Mouse (Mus musculus) stomach, postnatal 0 days (tissue): ENCODE measurements at regions not wholly inside any gene's neighbourhood (a gene's known extent, or its start where the extent isn't known, plus 50 kb on each side); places are given as distances from the start of the nearest gene placed in this dataset.

ENCODE experiments used
- ATAC-seq: fragments of 200-750 bp; cut with Nextera tagmentation; 2 replicates; pipeline ENCODE4 v1.8.0; 2017; ENCODE audit not compliant: low FRiP score, low TSS enrichment
- DNase-seq: peaks from one replicate; pipeline ENCODE4 v3.0.0-alpha.2; 2016; ENCODE audit warnings: low spot score
- H3K27ac ChIP-seq: fragments of 300-500 bp; sonication (generic); replicated peaks from 2 replicates; pipeline ENCODE4 v1.5.1; 2014; ENCODE audit warnings: mild to moderate bottlenecking, control low read depth
- H3K27me3 ChIP-seq: fragments of 300-500 bp; sonication (generic); 2 replicates; pipeline ENCODE4 v1.6.1; 2014; ENCODE audit warnings: low read length; ENCODE audit not compliant: control insufficient read depth, insufficient read depth
- H3K36me3 ChIP-seq: fragments of 300-500 bp; sonication (generic); 2 replicates; pipeline ENCODE4 v1.6.1; 2014; ENCODE audit warnings: low read length, mixed read lengths; ENCODE audit not compliant: control insufficient read depth, insufficient read depth
- H3K4me1 ChIP-seq: fragments of 300-500 bp; sonication (generic); replicated peaks from 2 replicates; pipeline ENCODE4 v1.6.1; 2014; ENCODE audit warnings: antibody characterized with exemption; ENCODE audit not compliant: control insufficient read depth, insufficient read depth
- H3K4me2 ChIP-seq: fragments of 300-500 bp; sonication (generic); replicated peaks from 2 replicates; pipeline ENCODE4 v1.6.1; 2014; ENCODE audit warnings: low read depth, mild to moderate bottlenecking, control low read depth, moderate library complexity
- H3K4me3 ChIP-seq: fragments of 300-500 bp; sonication (generic); 2 replicates; pipeline ENCODE4 v1.5.1; 2014; ENCODE audit warnings: low read depth, low read length, control low read depth
- H3K9ac ChIP-seq: fragments of 300-500 bp; sonication (generic); 2 replicates; pipeline ENCODE4 v1.6.1; 2014; ENCODE audit warnings: mild to moderate bottlenecking, low read length, control low read depth, mixed read lengths
- H3K9me3 ChIP-seq: fragments of 300-500 bp; sonication (generic); 2 replicates; pipeline ENCODE4 v1.6.1; 2016; ENCODE audit warnings: low read length; ENCODE audit not compliant: control insufficient read depth
- CTCF ChIP-seq: IDR thresholded peaks from 2 replicates; pipeline ENCODE4 v1.5.1; 2016; ENCODE audit warnings: antibody characterized with exemption, low read depth, mild to moderate bottlenecking, moderate library complexity
- EP300 ChIP-seq: optimal IDR thresholded peaks from 2 replicates; pipeline ENCODE3; 2016; ENCODE audit warnings: antibody characterized with exemption
- WGBS: fragments of 180-500 bp; shearing (Covaris S2); extraction: QIAGEN DNeasy Blood & Tissue Kit; methylation state at CpG from one replicate; pipeline ENCODE4 v1.1.7; 2014; 5-methylcytosine and 5-hydroxymethylcytosine counted together

DNA sequence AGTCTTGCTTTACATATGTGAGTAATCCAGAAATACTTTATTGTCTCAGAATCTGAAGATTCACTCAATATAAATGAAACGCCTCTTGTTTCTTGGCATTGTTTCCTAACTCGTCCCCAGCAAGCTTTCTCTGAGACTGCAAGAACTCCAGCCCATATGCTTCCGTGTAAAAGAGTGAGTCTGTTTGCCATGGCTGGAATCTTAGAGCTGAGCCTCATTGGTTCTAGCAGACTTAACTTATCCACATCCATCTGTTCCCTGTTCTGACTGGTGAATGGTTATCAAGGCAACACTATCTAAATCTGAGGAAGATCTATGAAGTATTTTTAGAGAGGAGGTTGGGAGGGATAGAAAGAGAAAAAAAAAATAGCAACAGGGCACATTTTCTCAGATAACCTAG lies 59.9 kb upstream of the Arhgef26 start:
- Histone ChIP-seq H3K27me3 (no peaks in the 10 kb centered on the region), H3K4me2 (no peak overlapping the region), H3K4me1 (no peaks in the 10 kb centered on the region; the same call in 1 of the 2 replicates), H3K9me3 (no peaks in the 10 kb centered on the region), H3K4me3 (no peak overlapping the region), H3K27ac (no peak overlapping the region), H3K36me3 (no peaks in the 10 kb centered on the region), H3K9ac (no peak overlapping the region)
- DNase-seq (no peak), ATAC-seq (no peak)
- TF ChIP-seq CTCF = no peak
- no peak for TF ChIP-seq EP300
- 64% methylated on average over 3 of the region's 3 CpGs for WGBS

DNA sequence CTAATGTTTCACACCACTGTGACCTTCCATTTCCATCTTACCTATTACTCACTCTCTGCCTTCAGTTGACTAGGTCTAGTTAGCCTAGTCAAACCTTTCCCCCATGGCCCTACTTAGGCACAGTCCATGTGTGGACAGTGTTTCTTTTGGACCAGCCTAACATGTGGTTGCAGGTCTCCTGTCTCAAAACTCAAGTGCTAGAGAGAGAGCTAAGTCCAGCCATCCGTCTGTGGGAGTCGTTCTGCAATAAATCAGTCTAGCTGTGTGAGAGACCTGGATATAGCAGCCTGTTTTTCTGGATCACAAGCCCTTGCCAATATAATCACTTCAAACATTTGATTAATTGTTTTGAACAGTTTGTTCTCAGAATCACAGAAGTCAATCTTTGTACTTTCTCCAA lies 57.2 kb upstream of the Arhgef26 start:
- no peaks in the 10 kb centered on the region for H3K9me3 ChIP-seq
- TF ChIP-seq EP300 (no peak), CTCF (no peak)
- ATAC-seq (no peak), DNase-seq (no peak)
- H3K4me2 ChIP-seq = no peak overlapping the region
- no peak overlapping the region for H3K9ac ChIP-seq
- WGBS = 33% methylated on average over 2 of the region's 2 CpGs
- no peaks in the 10 kb centered on the region; the same call in 1 of the 2 replicates for H3K4me1 ChIP-seq
- no peaks in the 10 kb centered on the region for H3K36me3 ChIP-seq
- H3K27me3 ChIP-seq = no peaks in the 10 kb centered on the region
- no peak overlapping the region for H3K27ac ChIP-seq
- no peak overlapping the region for H3K4me3 ChIP-seq
